Mouse (Mus musculus) CH12.LX (cell line): Measurements from ENCODE around the gene Gpr107. TPM values are rescaled to one million over a fixed set of nuclear protein-coding genes. Genes with fewer than 3 reads are reported as not detected.

Source experiments
- DNase-seq: peaks from one replicate; pipeline ENCODE4 v3.0.0-alpha.2; 2013; ENCODE audit errors: extremely low read depth
- H3K27ac ChIP-seq: 2 replicates; pipeline ENCODE4 v1.5.1; 2012; ENCODE audit warnings: low read depth, mild to moderate bottlenecking, control low read depth, moderate library complexity; ENCODE audit not compliant: insufficient read depth
- H3K27me3 ChIP-seq: replicated peaks from 2 replicates; pipeline ENCODE3; 2012; ENCODE audit warnings: inconsistent platforms
- H3K36me3 ChIP-seq, 2 experiments: replicated peaks in 1 of 2; 2 replicates each; pipeline versions ENCODE3 to v1.6.1; 2012; ENCODE audit warnings: inconsistent platforms in 1 of 2, low read length in 1 of 2, mild to moderate bottlenecking in 1 of 2, mixed read lengths in 1 of 2, moderate library complexity in 1 of 2; ENCODE audit not compliant: control insufficient read depth in 1 of 2, insufficient read depth in 1 of 2
- H3K4me1 ChIP-seq, 2 experiments: 2 replicates each; pipeline ENCODE4 v1.6.1; 2012; ENCODE audit warnings: inconsistent platforms in 1 of 2, moderate library complexity in 1 of 2; ENCODE audit not compliant: insufficient read depth in 2 of 2, control insufficient read depth in 1 of 2
- H3K4me2 ChIP-seq: 2 replicates; pipeline ENCODE4 v1.6.1; 2012; ENCODE audit warnings: low read depth, mild to moderate bottlenecking, control low read depth; ENCODE audit not compliant: poor library complexity, insufficient read depth, severe bottlenecking
- H3K4me3 ChIP-seq, 3 experiments: fragments of 150-350 bp in 1 of 3; sonication (generic) in 1 of 3; replicated peaks in 1 of 3; 2 replicates each; pipeline versions ENCODE3 to v1.5.1; 2011 to 2012; ENCODE audit warnings: low read depth in 2 of 3, low read length in 2 of 3, mild to moderate bottlenecking in 2 of 3, moderate library complexity in 2 of 3, control low read depth in 1 of 3, improper control_type of control experiment in 1 of 3, inconsistent platforms in 1 of 3, mixed read lengths in 1 of 3; ENCODE audit not compliant: poor library complexity in 1 of 3
- H3K79me2 ChIP-seq: replicated peaks from 2 replicates; pipeline ENCODE4 v1.6.1; 2012; ENCODE audit warnings: mild to moderate bottlenecking, moderate library complexity; ENCODE audit not compliant: control insufficient read depth, poor library complexity, insufficient read depth, severe bottlenecking; ENCODE audit errors: extremely low read depth
- H3K9ac ChIP-seq: 2 replicates; pipeline ENCODE4 v1.6.1; 2012; ENCODE audit warnings: low read depth, mild to moderate bottlenecking, control low read depth, moderate library complexity; ENCODE audit not compliant: insufficient read depth
- H3K9me3 ChIP-seq: replicated peaks from 2 replicates; pipeline ENCODE3; 2012; ENCODE audit warnings: low read length, inconsistent platforms, mixed read lengths
- ELF1 ChIP-seq: IDR thresholded peaks from 2 replicates; pipeline ENCODE4 v1.6.1; 2014; ENCODE audit warnings: low read depth, mild to moderate bottlenecking, inconsistent platforms, low read length, improper control_type of control experiment
- GABPA ChIP-seq: IDR thresholded peaks from 2 replicates; pipeline ENCODE4 v1.6.1; 2012; ENCODE audit warnings: low read depth, low read length, improper control_type of control experiment, inconsistent platforms; ENCODE audit not compliant: insufficient replicate concordance
- HCFC1 ChIP-seq: IDR thresholded peaks from 2 replicates; pipeline ENCODE4 v1.6.1; 2012; ENCODE audit warnings: low read depth, mild to moderate bottlenecking, inconsistent platforms, low read length, improper control_type of control experiment
- IRF4 ChIP-seq: IDR thresholded peaks from 2 replicates; pipeline ENCODE4 v1.6.1; 2014; ENCODE audit warnings: low read depth, mild to moderate bottlenecking, inconsistent platforms, low read length, improper control_type of control experiment
- JUND ChIP-seq: conservative IDR thresholded peaks from 2 replicates; pipeline ENCODE4 v1.6.1; 2011; ENCODE audit warnings: low read depth, low read length, improper control_type of control experiment
- MXI1 ChIP-seq: IDR thresholded peaks from 2 replicates; pipeline ENCODE4 v1.6.1; 2011; ENCODE audit warnings: mild to moderate bottlenecking, low read depth, low read length, improper control_type of control experiment
- NRF1 ChIP-seq: IDR thresholded peaks from 2 replicates; pipeline ENCODE4 v1.6.1; 2014; ENCODE audit warnings: low read depth, mild to moderate bottlenecking, inconsistent platforms, low read length, improper control_type of control experiment, moderate library complexity
- PAX5 ChIP-seq: IDR thresholded peaks from 2 replicates; pipeline ENCODE4 v1.6.1; 2012; ENCODE audit warnings: low read length, inconsistent platforms, mixed read lengths
- POLR2A ChIP-seq: IDR thresholded peaks from 2 replicates; pipeline ENCODE4 v1.6.1; 2011; ENCODE audit warnings: low read depth, mild to moderate bottlenecking, improper control_type of control experiment, low read length
- RAD21 ChIP-seq: IDR thresholded peaks from 2 replicates; pipeline ENCODE4 v1.6.1; 2011; ENCODE audit warnings: low read depth, mild to moderate bottlenecking, low read length, improper control_type of control experiment, moderate library complexity
- RCOR1 ChIP-seq: conservative IDR thresholded peaks from 2 replicates; pipeline ENCODE4 v1.6.1; 2012; ENCODE audit warnings: low read depth, mild to moderate bottlenecking, inconsistent platforms, low read length, improper control_type of control experiment
- SMC3 ChIP-seq: IDR thresholded peaks from 2 replicates; pipeline ENCODE4 v1.6.1; 2011; ENCODE audit warnings: low read depth, low read length, improper control_type of control experiment
- UBTF ChIP-seq: IDR thresholded peaks from 2 replicates; pipeline ENCODE4 v1.6.1; 2012; ENCODE audit warnings: low read depth, mild to moderate bottlenecking, inconsistent platforms, low read length, improper control_type of control experiment, moderate library complexity
- ZC3H11A ChIP-seq: IDR thresholded peaks from 2 replicates; pipeline ENCODE4 v1.6.1; 2012; ENCODE audit warnings: low read depth, mild to moderate bottlenecking, inconsistent platforms, low read length, improper control_type of control experiment
- dilution Hi-C: fragments of 300-500 bp; cut with MboI; formaldehyde crosslinking; loops from 2 replicates; pipeline ENCODE4 v1.14.3; 2020; ENCODE audit warnings: low sequenced_read_pairs; ENCODE audit not compliant: extremely low pct_unique_long_range_greater_than_20kb, extremely low pct_ligation_motif_present
- in situ Hi-C: fragments of 300-500 bp; cut with MboI; formaldehyde crosslinking; loops from 3 replicates; pipeline ENCODE4 v1.14.3; 2019; ENCODE audit warnings: low sequenced_read_pairs, low pct_ligation_motif_present, low pct_unique_long_range_greater_than_20kb, mixed read lengths
- polyA plus RNA-seq: library from polyadenylated mRNA; unstranded; fragments of >175 nt; gene quantifications from 2 replicates; pipeline ENCODE4 v1.2.1, GENCODE M21; 2012; ENCODE audit warnings: low read depth; ENCODE audit not compliant: insufficient read length
- total RNA-seq, 2 experiments: library from RNA; depleted of rRNA; stranded (reverse); fragments of 300-350 nt in 1 of 2; fragments of >200 nt in 1 of 2; gene quantifications; 2 replicates each; pipeline ENCODE4 v1.2.3; 2012 to 2014

Gpr107 gene
- total and polyA plus RNA-seq, 3 experiments = 19.6 to 27.8 (median 24.6) TPM

- dilution Hi-C loops = no loop called here
- Histone ChIP-seq H3K27me3 (no peaks in the 10 kb centered on the region), H3K27ac (no peak overlapping the region), H3K9ac (no peak overlapping the region), H3K4me1 (peaks cover 15 to 66% of the 10 kb centered on the region in 2 experiments), H3K79me2 (peaks cover 84% of the 10 kb centered on the region), H3K4me3 (no peak overlapping the region), H3K36me3 (peaks cover 33 to 86% of the 10 kb centered on the region in 2 experiments), H3K4me2 (no peak overlapping the region), H3K9me3 (peaks cover 1% of the 10 kb centered on the region)
- no peak for DNase-seq
- TF ChIP-seq ZC3H11A (no peak), PAX5 (no peak), UBTF (no peak), SMC3 (no peak), POLR2A (no peak), RCOR1 (no peak), ELF1 (no peak), IRF4 (no peak), NRF1 (no peak), HCFC1 (no peak), RAD21 (no peak)
- in situ Hi-C loops = no loop called here
These were observed 46.1 kb upstream of the Gpr107 start for GRCm38 (mm10) chr2:31106004-31106403.

- Histone ChIP-seq H3K4me2 (no peak overlapping the region), H3K27me3 (no peaks in the 10 kb centered on the region), H3K27ac (0 out of 2 replicates have a peak overlapping the region, but pooled peaks have one; percentile 3), H3K4me3 (no peak overlapping the region), H3K9ac (no peak overlapping the region), H3K36me3 (peaks cover 30 to 86% of the 10 kb centered on the region in 2 experiments), H3K4me1 (peaks cover 15 to 72% of the 10 kb centered on the region in 2 experiments), H3K79me2 (peaks cover 84% of the 10 kb centered on the region), H3K9me3 (no peaks in the 10 kb centered on the region)
- in situ Hi-C loops = no loop called here
- no peak for TF ChIP-seq MXI1
- no peak for TF ChIP-seq JUND
- TF ChIP-seq RCOR1 = no peak
- TF ChIP-seq NRF1 = no peak
- no peak for TF ChIP-seq GABPA
- no peak for TF ChIP-seq SMC3
- dilution Hi-C loops = no loop called here
- DNase-seq = no peak
These were observed 45.3 kb upstream of the Gpr107 start for GRCm38 (mm10) chr2:31106621-31107320.
